Mouse (Mus musculus): Measurements from ENCODE around the gene Mansc4. TPM values are rescaled to one million over a fixed set of nuclear protein-coding genes. Genes with fewer than 3 reads are reported as not detected.

Gene Mansc4
- polyA plus RNA-seq, 1 experiment from 2014 or later: 7.3 TPM

DNA sequence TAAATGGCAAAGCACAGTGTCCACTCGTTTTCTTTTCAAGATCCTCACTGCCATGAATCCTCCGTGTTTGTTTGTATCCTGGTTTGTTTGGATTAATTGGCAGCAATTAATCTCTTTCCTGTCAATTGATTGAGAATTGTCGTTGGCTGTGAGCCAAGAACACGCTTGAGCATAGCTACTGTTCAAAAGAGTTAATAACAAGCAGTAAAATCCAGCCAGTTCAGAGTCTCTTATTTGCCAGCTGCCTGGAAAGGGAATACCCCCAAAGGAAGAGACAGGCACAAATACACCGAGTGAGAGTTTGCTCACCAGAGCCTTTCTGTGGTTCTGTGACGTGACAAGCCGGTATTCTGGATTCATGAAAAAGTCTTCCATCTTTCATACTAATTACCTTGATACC is 24.8 kb downstream of the Mansc4 start:
- no peak overlapping the region for H3K27ac ChIP-seq (ENCODE audit: low read depth)
- DNase-seq (no peak), ATAC-seq (ENCODE audit: insufficient read depth) (no peak)
- H3K27me3 ChIP-seq (ENCODE audit: insufficient read depth, low read length): no peaks in the 10 kb centered on the region
- no peak overlapping the region for H3K4me2 ChIP-seq
- TF ChIP-seq CTCF (IDR thresholded peaks at IDR 0.05; ENCODE audit: low read depth): no peak
- H3K4me1 ChIP-seq (ENCODE audit: insufficient read depth): no peaks in the 10 kb centered on the region
- no peak overlapping the region for H3K9ac ChIP-seq
- H3K9me3 ChIP-seq (ENCODE audit: low read depth, low read length): no peaks in the 10 kb centered on the region
- H3K36me3 ChIP-seq (ENCODE audit: insufficient read depth): peaks cover 67% of the 10 kb centered on the region
- WGBS: 74% methylated on average over 7 of the region's 7 CpGs
- no peak overlapping the region for H3K4me3 ChIP-seq (ENCODE audit: low read depth, low read length)

DNA sequence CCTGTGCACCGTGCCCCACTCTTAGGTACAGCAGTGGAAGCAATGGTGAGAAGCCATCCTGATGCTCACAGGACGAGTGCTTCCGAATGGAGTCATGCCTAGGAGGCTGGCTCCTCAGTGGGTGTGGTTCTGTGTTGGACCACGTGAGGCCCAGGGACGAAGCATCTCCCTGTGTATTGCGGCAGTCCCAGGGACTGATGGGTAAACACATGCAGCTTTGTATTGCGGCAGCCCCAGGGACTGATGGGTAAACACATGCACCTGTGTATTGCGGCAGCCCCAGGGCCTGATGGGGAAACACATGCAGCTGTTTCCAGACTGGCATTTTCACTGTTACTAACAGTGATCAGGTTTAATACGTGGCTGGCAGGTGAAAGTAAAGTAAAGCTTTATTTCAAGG is 25.2 kb downstream of the Mansc4 start:
- Histone ChIP-seq H3K27ac (ENCODE audit: low read depth) (no peak overlapping the region), H3K4me2 (no peak overlapping the region), H3K9me3 (ENCODE audit: low read depth, low read length) (no peaks in the 10 kb centered on the region), H3K9ac (no peak overlapping the region), H3K36me3 (ENCODE audit: insufficient read depth) (peaks cover 67% of the 10 kb centered on the region), H3K27me3 (ENCODE audit: insufficient read depth, low read length) (no peaks in the 10 kb centered on the region), H3K4me1 (ENCODE audit: insufficient read depth) (no peaks in the 10 kb centered on the region), H3K4me3 (ENCODE audit: low read depth, low read length) (no peak overlapping the region)
- ATAC-seq (ENCODE audit: insufficient read depth) (no peak), DNase-seq (no peak)
- 81% methylated on average over 9 of the region's 9 CpGs for WGBS
- TF ChIP-seq CTCF (IDR thresholded peaks at IDR 0.05; ENCODE audit: low read depth): no peak

DNA sequence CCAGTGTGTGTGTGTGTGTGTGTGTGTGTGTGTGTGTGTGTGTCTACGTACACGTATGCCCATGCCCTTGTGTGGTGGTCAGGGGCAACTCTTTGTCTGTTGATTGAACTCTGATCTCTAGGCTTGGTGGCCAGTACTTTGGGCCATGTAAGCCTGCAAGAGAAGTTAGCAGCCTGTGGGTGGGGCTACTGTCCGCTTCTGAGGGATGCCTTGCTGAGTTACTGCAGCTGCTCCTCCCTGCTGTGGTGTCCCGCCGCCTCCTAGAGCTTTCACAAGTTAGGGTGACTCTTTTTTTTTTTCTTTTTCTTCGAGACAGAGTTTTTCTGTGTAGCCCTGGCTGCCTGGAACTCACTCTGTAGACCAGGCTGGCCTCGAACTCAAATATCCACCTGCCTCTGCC is 27.5 kb downstream of the Mansc4 start:
- WGBS: 60% methylated on average over 7 of the region's 7 CpGs
- peaks cover 74% of the 10 kb centered on the region for H3K36me3 ChIP-seq (ENCODE audit: insufficient read depth)
- no peaks in the 10 kb centered on the region for H3K27me3 ChIP-seq (ENCODE audit: insufficient read depth, low read length)

DNA sequence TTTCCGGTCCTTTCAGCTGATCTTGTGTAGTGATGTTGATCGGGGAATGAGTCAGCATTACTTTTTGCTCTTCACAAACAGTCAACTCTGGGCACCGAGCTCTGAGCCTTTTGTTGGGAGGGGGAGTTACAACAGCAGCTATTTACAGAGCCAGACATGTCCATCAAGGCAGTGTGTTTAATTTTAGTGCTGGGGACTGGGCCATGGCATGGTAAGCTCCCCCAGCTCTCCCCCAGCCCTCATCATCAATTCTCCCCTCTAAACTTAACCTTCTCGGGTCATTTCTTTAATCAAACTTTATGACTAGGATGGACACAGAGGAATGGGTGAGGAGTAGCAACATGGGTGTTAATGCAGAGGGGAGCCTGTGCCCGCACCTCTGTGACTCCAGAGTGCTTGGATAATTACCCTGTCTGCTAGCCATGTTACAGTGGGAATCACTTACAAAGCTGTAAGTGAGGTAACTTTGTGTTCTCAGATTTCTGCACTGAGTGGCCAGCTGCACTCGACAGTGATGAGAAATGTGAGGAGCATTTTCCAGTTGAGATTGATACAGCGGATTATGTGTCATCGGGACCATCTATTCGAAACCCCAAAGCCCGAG is 31.4 kb downstream of the Mansc4 start:
- H3K36me3 ChIP-seq (ENCODE audit: insufficient read depth): peaks cover 75% of the 10 kb centered on the region
- no peak overlapping the region for H3K4me2 ChIP-seq
- WGBS: 86% methylated on average over 10 of the region's 10 CpGs
- no peak overlapping the region for H3K27ac ChIP-seq (ENCODE audit: low read depth)
- no peak overlapping the region for H3K4me3 ChIP-seq (ENCODE audit: low read depth, low read length)
- no peaks in the 10 kb centered on the region for H3K27me3 ChIP-seq (ENCODE audit: insufficient read depth, low read length)
- DNase-seq (no peak), ATAC-seq (ENCODE audit: insufficient read depth) (no peak)
- H3K4me1 ChIP-seq (ENCODE audit: insufficient read depth): no peaks in the 10 kb centered on the region
- H3K9ac ChIP-seq: no peak overlapping the region
- no peak for TF ChIP-seq CTCF (IDR thresholded peaks at IDR 0.05; ENCODE audit: low read depth)
- H3K9me3 ChIP-seq (ENCODE audit: low read depth, low read length): no peaks in the 10 kb centered on the region

More for the DNA sequence above, 27.5 kb downstream of the Mansc4 start:
- peak; percentile 34 for DNase-seq
- Histone ChIP-seq H3K9me3 (ENCODE audit: low read depth, low read length) (no peaks in the 10 kb centered on the region), H3K4me3 (ENCODE audit: low read depth, low read length) (no peak overlapping the region), H3K27ac (ENCODE audit: low read depth) (no peak overlapping the region), H3K4me2 (no peak overlapping the region), H3K9ac (no peak overlapping the region), H3K4me1 (ENCODE audit: insufficient read depth) (no peaks in the 10 kb centered on the region)
- 0 out of 2 replicates have a peak, but pooled peaks have one; percentile 41 for ATAC-seq (ENCODE audit: insufficient read depth)
- TF ChIP-seq CTCF (IDR thresholded peaks at IDR 0.05; ENCODE audit: low read depth): 0 out of 2 replicates have a peak, but pooled peaks have one; percentile 6

GRCm38 (mm10) chr6:147053785-147054646 is 32.8 kb downstream of the Mansc4 start:
- Histone ChIP-seq H3K4me1 (ENCODE audit: insufficient read depth) (no peaks in the 10 kb centered on the region), H3K36me3 (ENCODE audit: insufficient read depth) (peaks cover 78% of the 10 kb centered on the region), H3K27ac (ENCODE audit: low read depth) (no peak overlapping the region), H3K4me2 (no peak overlapping the region), H3K4me3 (ENCODE audit: low read depth, low read length) (no peak overlapping the region), H3K9ac (no peak overlapping the region), H3K9me3 (ENCODE audit: low read depth, low read length) (no peaks in the 10 kb centered on the region), H3K27me3 (ENCODE audit: insufficient read depth, low read length) (no peaks in the 10 kb centered on the region)
- DNase-seq (no peak), ATAC-seq (ENCODE audit: insufficient read depth) (no peak)
- no peak for TF ChIP-seq CTCF (IDR thresholded peaks at IDR 0.05; ENCODE audit: low read depth)
- WGBS: 86% methylated on average over 19 of the region's 19 CpGs

DNA sequence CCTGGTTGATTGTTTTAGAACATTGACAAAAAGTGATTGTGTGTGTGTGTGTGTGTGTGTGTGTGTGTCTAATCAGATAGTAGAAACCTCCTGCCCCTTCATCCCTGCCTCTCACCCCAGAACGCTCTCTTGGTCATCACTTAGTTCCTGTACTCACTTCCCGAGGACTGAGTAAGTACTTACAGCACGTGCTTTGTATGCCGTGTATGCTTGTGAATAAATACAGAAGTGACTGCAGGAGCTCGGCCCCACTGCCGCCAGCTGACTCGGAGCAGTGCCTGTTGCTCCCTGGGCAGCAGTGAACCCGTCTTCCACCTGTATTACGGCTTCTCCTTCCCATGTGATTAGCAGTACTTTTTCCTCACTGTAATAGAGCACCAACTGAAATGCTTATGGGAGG is 34.4 kb downstream of the Mansc4 start:
- Histone ChIP-seq H3K27me3 (ENCODE audit: insufficient read depth, low read length) (no peaks in the 10 kb centered on the region), H3K9ac (no peak overlapping the region), H3K4me3 (ENCODE audit: low read depth, low read length) (no peak overlapping the region), H3K4me2 (no peak overlapping the region), H3K4me1 (ENCODE audit: insufficient read depth) (no peaks in the 10 kb centered on the region), H3K36me3 (ENCODE audit: insufficient read depth) (peaks cover 88% of the 10 kb centered on the region), H3K27ac (ENCODE audit: low read depth) (no peak overlapping the region), H3K9me3 (ENCODE audit: low read depth, low read length) (no peaks in the 10 kb centered on the region)
- ATAC-seq (ENCODE audit: insufficient read depth): no peak
- WGBS: 82% methylated on average over 9 of the region's 9 CpGs
- TF ChIP-seq CTCF (IDR thresholded peaks at IDR 0.05; ENCODE audit: low read depth): no peak
- no peak for DNase-seq

DNA sequence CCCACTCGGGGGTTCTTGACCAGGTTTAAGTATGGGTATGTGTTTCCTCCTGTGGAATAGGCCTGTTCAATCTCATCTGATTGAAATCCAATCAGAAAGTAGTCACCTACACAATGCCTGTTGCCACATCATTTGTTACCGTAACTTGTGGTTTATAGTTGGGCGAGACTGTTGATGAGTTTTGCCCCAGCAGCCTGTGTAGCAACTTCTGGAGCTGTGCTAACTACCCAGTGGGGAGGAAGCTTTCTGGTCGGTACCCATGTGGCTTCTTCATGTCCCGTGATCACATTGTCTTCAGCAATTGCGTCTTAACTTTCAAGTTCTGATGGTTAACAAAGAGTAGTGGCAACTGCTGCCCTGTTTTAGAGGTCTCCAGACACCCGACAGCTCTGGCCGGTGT is 35.2 kb downstream of the Mansc4 start:
- no peak overlapping the region for H3K4me2 ChIP-seq
- no peak overlapping the region for H3K9ac ChIP-seq
- no peaks in the 10 kb centered on the region for H3K27me3 ChIP-seq (ENCODE audit: insufficient read depth, low read length)
- H3K4me3 ChIP-seq (ENCODE audit: low read depth, low read length): no peak overlapping the region
- H3K9me3 ChIP-seq (ENCODE audit: low read depth, low read length): no peaks in the 10 kb centered on the region
- peaks cover 83% of the 10 kb centered on the region for H3K36me3 ChIP-seq (ENCODE audit: insufficient read depth)
- H3K27ac ChIP-seq (ENCODE audit: low read depth): no peak overlapping the region
- no peaks in the 10 kb centered on the region for H3K4me1 ChIP-seq (ENCODE audit: insufficient read depth)
- ATAC-seq (ENCODE audit: insufficient read depth) (no peak), DNase-seq (no peak)
- TF ChIP-seq CTCF (IDR thresholded peaks at IDR 0.05; ENCODE audit: low read depth): no peak
- 94% methylated on average over 8 of the region's 8 CpGs for WGBS

Data from lung, embryonic 14.5 days (tissue).